Mouse (Mus musculus): Measurements from ENCODE around the gene Bcl2l13.

DNA sequence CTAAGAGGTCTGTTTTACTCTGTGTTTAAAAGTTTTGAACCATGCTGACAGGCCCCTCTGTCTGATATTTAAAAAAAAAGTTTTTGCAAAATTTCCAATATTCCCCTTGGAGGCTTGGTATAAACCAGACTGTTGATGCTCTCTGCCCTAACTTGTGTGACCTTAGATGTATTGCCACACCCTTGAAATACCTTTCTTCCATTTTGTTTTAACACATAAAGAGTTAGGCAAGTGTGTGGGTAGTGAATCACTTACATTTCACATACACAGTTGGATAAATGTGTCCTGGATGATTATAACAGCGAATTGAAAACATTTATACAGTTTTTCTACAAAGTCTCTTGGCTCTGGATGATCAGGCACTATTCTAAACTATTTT lies 1.1 kb downstream of the Bcl2l13 start:
- no peak for TF ChIP-seq GATA1 (IDR thresholded peaks at IDR 0.05; ENCODE audit: low read depth, low read length)
- TF ChIP-seq POLR2A (IDR thresholded peaks at IDR 0.05; ENCODE audit: control insufficient read depth in 1 of 2, insufficient read depth in 1 of 2, low read depth in 1 of 2, low read length in 2 of 2, poor library complexity in 1 of 2), result no peak
- no peak for TF ChIP-seq USF2 (IDR thresholded peaks at IDR 0.05; ENCODE audit: borderline replicate concordance in 1 of 2, insufficient read depth in 1 of 2, low read depth in 1 of 2, low read length in 2 of 2)
- TF ChIP-seq TBP (IDR thresholded peaks at IDR 0.05; ENCODE audit: low read depth, low read length), result no peak
- TF ChIP-seq ELF1 (IDR thresholded peaks at IDR 0.05; ENCODE audit: low read depth, low read length), result no peak
- no peak for TF ChIP-seq NRF1 (IDR thresholded peaks at IDR 0.05; ENCODE audit: insufficient read depth, low read depth, low read length, poor library complexity, severe bottlenecking)
- TF ChIP-seq ZMIZ1 (IDR thresholded peaks at IDR 0.05; ENCODE audit: low read depth, low read length), result no peak
- no peak for TF ChIP-seq CTCF (IDR thresholded peaks at IDR 0.05 in 2 of 3, conservative IDR thresholded peaks at IDR 0.05 in 1 of 3; ENCODE audit: control insufficient read depth in 1 of 3, insufficient read depth in 1 of 3, low read depth in 2 of 3, low read length in 3 of 3, poor library complexity in 1 of 3, severe bottlenecking in 1 of 3)
- TF ChIP-seq MXI1 (IDR thresholded peaks at IDR 0.05; ENCODE audit: low read depth, low read length), result no peak
- no peak for TF ChIP-seq TCF12 (IDR thresholded peaks at IDR 0.05; ENCODE audit: low read depth, low read length)
- TF ChIP-seq MYC (IDR thresholded peaks at IDR 0.05; ENCODE audit: low read depth, low read length), result no peak

Data from MEL (cell line).